Mouse (Mus musculus) gastrocnemius, adult 8-10 months (tissue): ENCODE measurements around the gene Cfc1. TPM values are rescaled to one million over a fixed set of nuclear protein-coding genes. Genes with fewer than 3 reads are reported as not detected.

Source experiments
- DNase-seq, 2 experiments: peaks; one replicate each; pipeline ENCODE4 v3.0.0; 2022; ENCODE audit warnings: low spot score in 2 of 2
- total RNA-seq, 4 experiments: library from RNA; stranded (reverse); gene quantifications; 2 replicates each; pipeline ENCODE4 v1.2.4; 2022

Gene Cfc1
- total RNA-seq, 4 experiments from 2014 or later: not detected

- no peak for DNase-seq
Observed at GRCm38 (mm10) chr1:34553690-34554089, 18.2 kb downstream of the Cfc1 start.

- no peak for DNase-seq
Observed at GRCm38 (mm10) chr1:34554275-34554674, 18.8 kb downstream of the Cfc1 start.

- DNase-seq: no peak
Observed at GRCm38 (mm10) chr1:34560843-34561242, 25.4 kb downstream of the Cfc1 start, which contains the start of gene Prss40. TSS of gene Prss40 (minus strand) at chr1:34560943.

- DNase-seq: no peak
Observed at GRCm38 (mm10) chr1:34564383-34565045, 29.1 kb downstream of the Cfc1 start.

- DNase-seq: no peak
Observed at GRCm38 (mm10) chr1:34568120-34568519, 32.7 kb downstream of the Cfc1 start.

- DNase-seq: no peak
Observed at GRCm38 (mm10) chr1:34569876-34570275, 34.4 kb downstream of the Cfc1 start.

- DNase-seq: no peak
Observed at GRCm38 (mm10) chr1:34571431-34571830, 36.0 kb downstream of the Cfc1 start.

- DNase-seq: no peak
Observed at GRCm38 (mm10) chr1:34573221-34573620, 37.8 kb downstream of the Cfc1 start.

- DNase-seq: no peak
Observed at GRCm38 (mm10) chr1:34578851-34579781, 43.7 kb downstream of the Cfc1 start, which contains the start of gene Amer3. TSS of gene Amer3 (plus strand) at chr1:34579657.

- DNase-seq: no peak
Observed at GRCm38 (mm10) chr1:34579782-34580356, 44.4 kb downstream of the Cfc1 start.

GRCm38 (mm10) chr1:34582218-34582617 lies 46.8 kb downstream of the Cfc1 start:
- no peak for DNase-seq

- no peak for DNase-seq
Observed at GRCm38 (mm10) chr1:34583821-34584263, 48.4 kb downstream of the Cfc1 start.

GRCm38 (mm10) chr1:34584736-34585135 lies 49.3 kb downstream of the Cfc1 start:
- DNase-seq: no peak

GRCm38 (mm10) chr1:34587298-34588096 lies 52.0 kb downstream of the Cfc1 start:
- no peak for DNase-seq

Other genes starting within 250 kb of the Cfc1 start
- 10 to 100 TPM; 10.7 to 14.9 (median 13.7) TPM for gene Ccdc115, start 96.0 kb upstream of the Cfc1 start, total RNA-seq
- gene Imp4, start 95.8 kb upstream of the Cfc1 start, total RNA-seq: 10 to 100 TPM in 3 of 4 experiments, 1 to 10 TPM in 1; 9.4 to 13.2 (median 11.3) TPM
- gene Ptpn18, start 75.9 kb upstream of the Cfc1 start, total RNA-seq: 1 to 10 TPM in 3 of 4 experiments, under 1 TPM in 1; 0.73 to 3.7 (median 1.8) TPM
- not detected for gene Prss39, start 37.2 kb upstream of the Cfc1 start, total RNA-seq
- not detected for gene Prss40, start 25.3 kb downstream of the Cfc1 start, total RNA-seq
- gene Amer3, start 44.0 kb downstream of the Cfc1 start, total RNA-seq: not detected